Mouse (Mus musculus) spleen, adult 2 months (tissue): ENCODE results near the gene Rnf144b.

Experiments used
- CTCF ChIP-seq: fragments of 200-500 bp; IDR thresholded peaks from 2 replicates; pipeline ENCODE4 v1.5.1; 2011; ENCODE audit warnings: mild to moderate bottlenecking, inconsistent platforms; ENCODE audit not compliant: insufficient read depth, insufficient read length, insufficient replicate concordance; ENCODE audit errors: extremely low read depth
- POLR2A ChIP-seq: fragments of 200-500 bp; IDR thresholded peaks from 2 replicates; pipeline ENCODE4 v1.6.1; 2011; ENCODE audit warnings: low read depth, low read length, inconsistent platforms

GRCm38 (mm10) chr13:47296465-47296864, 174.0 kb downstream of the Rnf144b start:
- no peak for TF ChIP-seq POLR2A
- TF ChIP-seq CTCF, result no peak
